Mouse (Mus musculus) kidney, postnatal 0 days (tissue): ENCODE measurements around the gene Kcnb1. TPM values are rescaled to one million over a fixed set of nuclear protein-coding genes. Genes with fewer than 3 reads are reported as not detected.

Source experiments
- ATAC-seq: fragments of 200-750 bp; cut with Nextera tagmentation; replicated peaks from 2 replicates; pipeline ENCODE4 v1.8.0; 2017; ENCODE audit warnings: low read depth, moderate number of reproducible peaks, moderate TSS enrichment, moderate library complexity; ENCODE audit not compliant: low FRiP score
- DNase-seq: peaks from one replicate; pipeline ENCODE4 v3.0.0-alpha.2; 2016; ENCODE audit warnings: low spot score
- H3K27ac ChIP-seq: fragments of 300-500 bp; sonication (generic); 2 replicates; pipeline ENCODE4 v1.5.1; 2014; ENCODE audit warnings: mild to moderate bottlenecking
- H3K27me3 ChIP-seq: fragments of 300-500 bp; sonication (generic); 2 replicates; pipeline ENCODE4 v1.6.1; 2014; ENCODE audit warnings: low read length, mixed read lengths; ENCODE audit not compliant: insufficient read depth
- H3K36me3 ChIP-seq: fragments of 300-500 bp; sonication (generic); 2 replicates; pipeline ENCODE4 v1.6.1; 2014; ENCODE audit warnings: low read length, mixed read lengths; ENCODE audit not compliant: insufficient read depth
- H3K4me1 ChIP-seq: fragments of 300-500 bp; sonication (generic); replicated peaks from 2 replicates; pipeline ENCODE4 v1.6.1; 2014; ENCODE audit warnings: antibody characterized with exemption, low read length, mixed read lengths; ENCODE audit not compliant: insufficient read depth
- H3K4me2 ChIP-seq: fragments of 300-500 bp; sonication (generic); 2 replicates; pipeline ENCODE4 v1.6.1; 2014; ENCODE audit warnings: mild to moderate bottlenecking, low read length, moderate library complexity, mixed read lengths
- H3K4me3 ChIP-seq: fragments of 300-500 bp; sonication (generic); replicated peaks from 2 replicates; pipeline ENCODE4 v1.5.1; 2014; ENCODE audit warnings: low read depth, low read length
- H3K9ac ChIP-seq: fragments of 300-500 bp; sonication (generic); 2 replicates; pipeline ENCODE4 v1.6.1; 2014; ENCODE audit warnings: low read depth, low read length
- H3K9me3 ChIP-seq: fragments of 300-500 bp; sonication (generic); replicated peaks from 2 replicates; pipeline ENCODE4 v1.6.1; 2016; ENCODE audit warnings: low read length, inconsistent platforms, mixed read lengths
- CTCF ChIP-seq: IDR thresholded peaks from 2 replicates; pipeline ENCODE4 v1.5.1; 2016; ENCODE audit warnings: antibody characterized with exemption, low read depth, mild to moderate bottlenecking, moderate library complexity
- WGBS: fragments of 180-500 bp; shearing (Covaris S2); extraction: QIAGEN DNeasy Blood & Tissue Kit; methylation state at CpG from one replicate; pipeline ENCODE4 v1.1.7; 2014; 5-methylcytosine and 5-hydroxymethylcytosine counted together
- polyA plus RNA-seq: library from polyadenylated mRNA; unstranded; fragments of >200 nt; fragmentation: Nextera tagmentation; extraction: Ambion mirVana; gene quantifications from 2 replicates; pipeline ENCODE4 v1.2.1, GENCODE M21; 2015

Gene Kcnb1
- polyA plus RNA-seq, 1 experiment from 2014 or later = 1.4 TPM

DNA sequence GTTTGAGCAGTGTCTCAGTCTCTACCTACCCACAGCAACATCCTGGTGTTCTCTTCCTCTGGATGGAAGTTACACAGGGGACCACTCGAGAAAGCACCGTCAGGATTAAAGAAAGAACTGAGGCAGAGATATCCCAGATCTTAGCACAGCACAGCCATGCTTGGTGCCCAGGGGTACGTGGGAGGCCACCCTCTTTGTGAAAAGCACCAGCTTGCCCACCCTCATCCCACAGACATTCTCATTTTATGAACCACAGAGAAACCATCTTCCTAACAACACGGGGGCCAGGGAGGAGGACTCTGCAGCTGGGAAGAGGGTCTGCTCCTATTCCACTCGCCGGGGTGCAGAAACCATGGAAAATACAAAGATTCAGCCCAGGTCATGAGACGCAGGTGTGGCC lies 39.8 kb downstream of the Kcnb1 start:
- Histone ChIP-seq H3K27me3 (no peaks in the 10 kb centered on the region), H3K4me2 (no peak overlapping the region), H3K9ac (no peak overlapping the region), H3K4me3 (no peak overlapping the region), H3K4me1 (no peaks in the 10 kb centered on the region), H3K27ac (no peak overlapping the region), H3K36me3 (no peaks in the 10 kb centered on the region), H3K9me3 (no peaks in the 10 kb centered on the region)
- ATAC-seq (no peak), DNase-seq (no peak)
- TF ChIP-seq CTCF = no peak
- WGBS = 89% methylated on average over 7 of the region's 7 CpGs

DNA sequence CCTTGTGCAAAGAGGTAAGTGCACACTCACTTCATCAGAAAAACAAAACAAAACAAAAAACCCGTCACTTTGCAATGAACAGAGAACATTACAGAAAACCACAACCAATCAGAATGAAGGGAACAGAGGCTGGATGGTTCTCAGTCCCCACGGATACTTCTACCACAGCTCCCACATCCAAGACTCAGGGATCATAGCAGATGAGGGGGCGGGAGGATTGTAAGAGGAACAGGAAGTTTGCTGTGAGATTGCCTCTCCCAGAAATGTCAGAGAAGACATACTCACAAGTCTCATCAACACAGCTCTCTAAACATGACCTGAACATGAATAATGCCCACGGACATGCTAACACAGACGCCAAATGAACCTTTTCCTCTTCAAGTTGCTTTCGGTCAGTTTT lies 40.9 kb downstream of the Kcnb1 start:
- H3K27ac ChIP-seq = no peak overlapping the region
- no peak overlapping the region for H3K9ac ChIP-seq
- H3K36me3 ChIP-seq = no peaks in the 10 kb centered on the region
- H3K4me3 ChIP-seq = no peak overlapping the region
- no peak for TF ChIP-seq CTCF
- 79% methylated on average over 6 of the region's 6 CpGs for WGBS
- H3K4me1 ChIP-seq = no peaks in the 10 kb centered on the region
- ATAC-seq (no peak), DNase-seq (no peak)
- no peak overlapping the region for H3K4me2 ChIP-seq
- H3K27me3 ChIP-seq = no peaks in the 10 kb centered on the region
- H3K9me3 ChIP-seq = no peaks in the 10 kb centered on the region

DNA sequence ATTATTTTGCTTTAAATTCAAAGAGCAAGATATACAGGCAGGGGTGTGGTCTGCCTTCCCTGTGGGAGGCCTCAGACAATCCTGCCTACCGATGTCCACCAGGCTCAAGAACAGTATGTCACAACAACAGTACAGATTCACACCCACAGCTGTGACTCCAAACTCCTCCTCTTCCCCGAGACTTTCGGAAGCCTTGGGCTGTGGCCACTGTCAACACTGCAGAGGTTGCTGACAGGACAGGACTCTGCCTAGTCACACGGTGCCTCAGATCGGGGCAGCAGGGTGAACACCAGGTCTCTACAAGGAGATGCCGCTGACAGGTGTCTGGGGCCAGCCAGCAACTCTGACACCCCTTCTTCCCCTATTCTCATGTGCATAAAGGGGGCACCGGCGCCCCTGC lies 42.2 kb downstream of the Kcnb1 start:
- no peak for TF ChIP-seq CTCF
- no peak for DNase-seq

DNA sequence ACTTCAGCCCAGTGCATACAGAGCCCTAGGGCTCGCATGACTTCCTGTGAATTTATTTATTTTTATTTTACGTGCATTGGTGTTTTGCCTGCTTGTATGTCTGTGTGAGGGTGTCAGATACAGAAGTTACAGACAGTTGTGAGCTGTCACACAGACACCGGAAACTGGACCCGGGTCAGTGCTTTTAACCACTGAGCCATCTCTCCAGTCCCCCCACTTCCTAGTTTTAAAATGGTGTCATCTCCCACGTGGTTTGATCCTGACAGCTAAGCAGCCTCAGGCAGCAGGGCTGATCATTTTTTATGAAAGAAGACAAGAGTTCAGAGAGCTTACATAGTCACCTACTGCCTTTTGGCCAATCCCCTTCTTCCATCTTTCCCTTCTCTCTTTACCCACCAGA lies 44.1 kb downstream of the Kcnb1 start:
- H3K9me3 ChIP-seq = no peaks in the 10 kb centered on the region
- ATAC-seq (0 out of 2 replicates have a peak, but pooled peaks have one; percentile 25), DNase-seq (no peak)
- H3K36me3 ChIP-seq = no peaks in the 10 kb centered on the region
- no peak for TF ChIP-seq CTCF
- no peak overlapping the region for H3K4me3 ChIP-seq
- WGBS = 18% methylated on average over 5 of the region's 5 CpGs
- no peak overlapping the region for H3K9ac ChIP-seq
- no peak overlapping the region for H3K27ac ChIP-seq
- no peak overlapping the region for H3K4me2 ChIP-seq
- no peaks in the 10 kb centered on the region for H3K27me3 ChIP-seq
- H3K4me1 ChIP-seq = no peaks in the 10 kb centered on the region

More for the DNA sequence above, 42.2 kb downstream of the Kcnb1 start:
- WGBS = 62% methylated on average over 8 of the region's 8 CpGs
- H3K4me3 ChIP-seq = no peak overlapping the region
- H3K9me3 ChIP-seq = no peaks in the 10 kb centered on the region
- no peak overlapping the region for H3K9ac ChIP-seq
- H3K27ac ChIP-seq = no peak overlapping the region
- no peak overlapping the region for H3K4me2 ChIP-seq
- no peaks in the 10 kb centered on the region for H3K36me3 ChIP-seq
- H3K27me3 ChIP-seq = no peaks in the 10 kb centered on the region
- ATAC-seq = no peak
- no peaks in the 10 kb centered on the region for H3K4me1 ChIP-seq

DNA sequence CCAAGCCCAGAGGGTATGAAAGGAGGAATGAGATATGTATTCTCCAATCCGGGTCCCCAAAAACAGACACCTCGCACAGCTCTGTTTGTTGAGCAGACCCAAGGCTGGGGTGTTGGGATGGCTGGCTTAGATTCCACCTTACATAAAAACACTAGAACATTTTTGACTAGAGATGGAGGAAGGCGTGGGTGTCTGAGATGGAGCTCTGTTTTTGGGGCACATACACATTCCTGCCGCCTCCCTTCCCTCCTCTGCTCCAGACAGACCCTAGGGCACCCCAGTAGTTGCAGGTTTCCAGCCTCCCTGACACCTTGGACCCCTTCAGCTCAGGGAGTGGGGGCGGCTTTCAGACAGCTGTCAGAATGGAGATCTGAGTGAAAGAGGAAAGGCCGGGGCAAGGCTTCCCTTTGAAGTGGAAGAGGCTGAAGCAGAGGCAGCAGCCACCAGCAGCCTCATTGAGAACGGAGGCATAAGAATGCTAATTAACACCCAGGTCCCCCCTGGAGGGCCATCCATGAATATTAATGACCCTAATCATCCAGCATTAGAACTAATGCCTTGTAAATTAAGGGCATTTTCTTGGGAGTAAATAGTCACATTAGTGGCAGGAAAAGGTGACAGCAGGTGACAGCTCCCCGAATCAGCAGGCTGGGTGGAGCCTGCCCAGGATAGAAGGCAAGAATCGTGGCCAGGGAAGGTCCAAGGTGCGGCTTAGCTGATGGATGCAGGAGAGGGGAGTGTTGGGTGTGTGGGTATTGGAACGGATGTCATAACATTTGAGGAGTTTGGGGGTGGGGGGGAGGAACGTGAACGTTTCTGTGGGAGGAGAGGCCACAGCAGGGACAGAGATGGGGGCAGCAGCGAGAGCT lies 45.3 kb downstream of the Kcnb1 start:
- no peaks in the 10 kb centered on the region for H3K36me3 ChIP-seq
- no peaks in the 10 kb centered on the region for H3K27me3 ChIP-seq
- no peak overlapping the region for H3K9ac ChIP-seq
- no peaks in the 10 kb centered on the region for H3K4me1 ChIP-seq
- H3K4me2 ChIP-seq = no peak overlapping the region
- 13% methylated on average over 14 of the region's 14 CpGs for WGBS
- ATAC-seq (no peak), DNase-seq (no peak)
- no peak overlapping the region for H3K4me3 ChIP-seq
- no peak for TF ChIP-seq CTCF
- H3K27ac ChIP-seq = no peak overlapping the region
- no peaks in the 10 kb centered on the region for H3K9me3 ChIP-seq

DNA sequence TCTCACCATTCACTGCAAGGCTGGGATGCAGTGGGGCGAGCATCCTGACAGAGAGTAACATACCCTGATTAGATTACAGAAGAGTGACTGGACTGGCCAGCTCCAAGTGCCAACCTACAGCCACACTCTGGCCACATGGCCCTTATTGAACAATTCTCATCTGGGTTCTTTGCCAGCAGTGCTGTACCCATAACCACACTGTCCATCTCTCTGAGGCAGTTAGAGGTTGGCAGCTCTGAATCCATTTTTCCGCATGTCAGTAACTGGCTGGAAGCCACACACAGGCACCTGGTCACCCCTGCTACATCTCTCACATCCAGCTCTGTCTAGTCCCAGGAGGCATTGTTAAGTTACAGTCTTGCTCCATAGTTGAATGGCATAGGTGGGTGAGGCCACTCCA lies 46.0 kb downstream of the Kcnb1 start:
- no peak overlapping the region for H3K9ac ChIP-seq
- ATAC-seq = no peak
- 58% methylated on average over 2 of the region's 2 CpGs for WGBS
- H3K4me1 ChIP-seq = no peaks in the 10 kb centered on the region
- no peaks in the 10 kb centered on the region for H3K27me3 ChIP-seq
- no peaks in the 10 kb centered on the region for H3K9me3 ChIP-seq
- DNase-seq = no peak
- no peak for TF ChIP-seq CTCF
- no peak overlapping the region for H3K27ac ChIP-seq
- no peaks in the 10 kb centered on the region for H3K36me3 ChIP-seq
- no peak overlapping the region for H3K4me3 ChIP-seq
- no peak overlapping the region for H3K4me2 ChIP-seq
